Mouse (Mus musculus) thymus, postnatal 0 days (tissue): ENCODE measurements around the gene Kcnh3. TPM values are rescaled to one million over a fixed set of nuclear protein-coding genes. Genes with fewer than 3 reads are reported as not detected.
"Not testable (repeated sequence)": the region's sequence is repeated elsewhere in the genome, so short reads cannot be mapped to it uniquely, and the experiment has no call there.

Experiments used
- DNase-seq: peaks from one replicate; pipeline ENCODE4 v3.0.0-alpha.2; 2015; ENCODE audit warnings: low spot score
- polyA plus RNA-seq: library from polyadenylated mRNA; unstranded; fragments of >200 nt; fragmentation: Nextera tagmentation; extraction: Ambion mirVana; gene quantifications from 2 replicates; pipeline ENCODE4 v1.2.1, GENCODE M21; 2015

The Kcnh3 gene
- polyA plus RNA-seq, 1 experiment from 2014 or later = 20.8 TPM

DNA sequence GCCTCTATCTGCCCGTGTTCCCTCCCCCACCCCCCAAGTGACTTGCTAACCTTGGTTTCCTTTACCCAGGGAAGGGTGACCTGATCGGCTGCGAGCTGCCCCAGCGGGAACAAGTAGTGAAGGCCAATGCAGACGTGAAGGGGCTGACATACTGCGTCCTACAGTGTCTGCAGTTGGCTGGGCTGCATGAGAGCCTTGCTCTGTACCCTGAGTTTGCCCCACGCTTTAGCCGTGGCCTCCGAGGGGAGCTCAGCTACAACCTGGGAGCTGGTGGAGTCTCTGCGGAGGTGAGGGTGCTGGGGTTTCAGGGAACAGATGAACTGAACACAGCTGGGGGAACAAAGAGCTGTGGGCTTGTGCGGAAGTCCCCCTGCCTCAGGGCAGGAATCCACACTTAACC is 13.3 kb downstream of the Kcnh3 start:
- peak; percentile 80 for DNase-seq

DNA sequence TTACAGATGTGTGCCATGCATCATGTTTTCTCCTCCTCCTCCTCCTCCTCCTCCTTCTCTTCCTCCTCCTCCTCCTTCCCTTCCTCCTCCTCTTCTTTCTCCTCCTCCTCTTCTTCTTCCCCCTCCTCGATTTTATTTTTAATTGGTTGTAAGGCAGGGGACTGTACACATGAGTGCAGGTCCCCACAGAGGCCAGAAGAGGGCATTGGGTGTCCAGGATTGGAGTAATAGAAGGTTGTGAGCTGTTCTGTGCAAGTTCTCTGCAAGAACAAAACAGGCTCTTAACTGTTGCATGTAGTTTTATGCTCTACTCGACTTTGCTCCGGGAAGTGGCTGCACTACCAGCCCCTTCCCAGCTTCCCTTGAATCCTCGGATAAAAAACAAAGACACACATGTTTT is 15.5 kb downstream of the Kcnh3 start:
- DNase-seq = no peak

GRCm38 (mm10) chr15:99241249-99241648 is 16.6 kb downstream of the Kcnh3 start:
- no peak for DNase-seq

DNA sequence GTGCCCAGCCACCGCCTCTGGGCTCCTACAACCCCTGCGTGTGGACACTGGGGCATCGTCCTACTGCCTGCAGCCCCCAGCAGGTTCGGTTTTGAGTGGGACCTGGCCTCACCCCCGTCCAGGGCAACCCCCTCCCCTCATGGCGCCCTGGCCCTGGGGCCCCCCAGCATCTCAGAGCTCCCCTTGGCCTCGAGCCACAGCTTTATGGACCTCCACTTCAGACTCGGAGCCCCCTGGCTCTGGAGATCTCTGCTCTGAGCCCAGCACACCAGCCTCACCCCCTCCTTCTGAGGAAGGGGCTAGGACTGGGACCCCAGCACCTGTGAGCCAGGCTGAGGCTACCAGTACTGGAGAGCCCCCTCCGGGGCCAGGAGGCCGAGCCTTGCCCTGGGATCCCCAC is 17.4 kb downstream of the Kcnh3 start:
- no peak for DNase-seq

DNA sequence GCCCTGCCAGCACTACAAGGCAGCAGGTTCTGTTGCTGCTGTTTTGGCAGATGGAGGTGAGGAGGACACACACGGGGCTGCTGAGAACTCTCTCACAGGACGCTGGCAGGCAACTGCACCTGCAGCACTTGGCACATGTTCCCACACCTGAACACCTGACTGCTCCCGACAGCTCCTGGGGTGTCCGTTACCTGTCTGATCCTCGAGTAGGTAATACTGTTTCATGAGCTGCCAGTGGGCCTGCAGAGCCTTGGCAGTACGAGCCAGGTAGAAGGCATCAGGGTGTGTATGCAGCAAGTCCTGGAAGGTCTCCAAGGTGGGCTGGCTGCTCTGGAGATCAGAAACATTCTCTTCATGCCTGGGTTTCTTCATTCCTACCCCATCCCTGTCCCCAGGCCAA is 22.1 kb downstream of the Kcnh3 start:
- not testable (repeated sequence) for DNase-seq

DNA sequence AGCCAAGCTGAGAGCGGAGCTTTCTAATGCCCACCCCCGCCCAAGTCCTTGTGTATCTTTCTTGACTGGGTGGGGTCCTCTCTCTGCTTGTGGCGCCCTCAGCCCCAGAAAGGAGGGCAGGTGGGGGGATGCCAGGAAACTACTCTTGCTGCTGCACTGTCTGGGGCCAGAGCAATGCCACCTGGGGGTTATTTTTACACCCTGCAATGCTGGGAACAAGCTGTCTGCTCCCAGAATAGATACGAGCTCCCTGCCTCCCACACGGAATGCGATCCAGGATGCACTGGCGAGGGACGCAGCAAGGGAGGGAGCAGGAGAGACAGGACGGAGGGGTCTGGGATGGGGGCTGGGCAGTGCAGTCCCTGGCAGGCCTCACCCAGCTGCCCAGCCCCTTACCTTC is 24.3 kb downstream of the Kcnh3 start:
- DNase-seq = no peak

DNA sequence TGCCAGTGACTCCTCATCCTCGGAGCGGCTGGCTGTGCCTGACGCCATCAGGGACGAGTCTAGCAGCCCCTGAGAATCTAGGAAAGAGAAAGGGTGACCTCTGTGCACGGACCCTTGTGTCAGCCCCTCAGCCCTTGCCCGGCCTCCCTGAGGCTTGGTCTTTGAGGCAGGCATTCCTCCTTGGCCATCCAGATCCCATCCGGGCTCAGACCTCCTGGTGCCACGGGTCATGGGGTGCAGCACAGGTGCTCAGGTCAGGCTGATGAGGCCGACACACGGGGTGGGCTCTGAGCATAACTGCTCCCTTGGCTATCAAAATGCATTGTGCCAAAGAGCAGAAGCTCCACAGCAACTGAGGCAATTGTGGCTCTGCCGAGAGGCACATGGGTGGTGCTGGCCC is 25.3 kb downstream of the Kcnh3 start:
- no peak for DNase-seq

DNA sequence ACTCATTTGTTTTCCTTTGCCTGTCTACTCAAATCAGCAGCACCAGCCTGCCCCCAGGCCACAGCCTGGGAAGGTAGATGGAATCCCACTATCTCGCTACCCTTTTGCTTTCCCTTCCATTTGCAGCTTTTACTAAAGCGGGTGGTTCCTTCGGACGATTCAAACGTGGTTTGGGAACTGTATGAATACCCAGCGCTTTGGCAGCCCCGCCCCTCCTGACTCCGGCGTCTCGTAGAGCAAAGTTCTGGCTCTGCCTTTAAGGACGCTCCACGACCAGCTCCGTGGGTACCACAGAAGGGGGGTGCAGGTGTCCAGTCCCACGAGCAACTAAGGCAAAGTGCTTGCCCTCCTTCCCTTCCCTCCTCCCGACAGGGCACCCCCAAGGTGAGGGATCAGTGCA is 26.4 kb downstream of the Kcnh3 start:
- DNase-seq = not testable (repeated sequence)

DNA sequence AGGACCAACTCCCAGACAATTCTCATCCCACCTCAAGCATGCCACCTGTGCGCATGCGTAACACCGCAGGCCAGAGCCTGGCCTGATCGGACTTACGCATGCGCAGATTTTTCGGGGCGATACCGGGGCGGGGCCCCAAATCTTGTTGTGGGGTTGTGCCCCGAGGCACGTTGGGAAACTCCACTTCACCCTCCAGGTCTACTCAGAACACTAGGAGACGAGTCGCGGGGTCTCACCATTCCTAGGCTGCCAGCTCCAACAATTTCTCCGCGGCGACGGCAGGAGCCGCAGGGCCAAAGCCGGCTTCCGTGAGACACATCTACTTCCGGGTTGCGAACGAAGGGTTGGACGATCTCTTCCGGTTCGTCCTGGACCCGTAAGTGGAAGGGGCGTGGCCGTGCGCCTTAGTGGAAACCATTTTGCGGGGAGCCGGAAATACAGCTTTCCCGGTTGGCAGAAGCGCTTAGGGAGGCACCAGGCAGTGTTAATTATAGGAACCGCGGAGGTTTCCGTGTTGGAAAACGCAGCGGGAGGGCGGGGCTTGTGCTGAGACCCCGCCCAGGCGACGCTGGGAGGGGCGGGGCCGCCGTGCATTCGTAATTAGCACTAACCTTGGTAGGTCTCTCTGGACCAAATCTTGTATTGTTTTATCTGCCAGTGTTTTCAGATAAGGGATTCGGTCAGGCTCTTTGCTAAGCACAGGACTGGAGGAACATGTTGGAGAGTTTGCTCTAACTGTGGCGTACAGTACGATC is 27.1 kb downstream of the Kcnh3 start, which contains the start of gene Mcrs1:
TSS of gene Mcrs1 (minus strand) at position 336 of the 755 bp plus-strand sequence.
- peak; percentile 99 for DNase-seq

DNA sequence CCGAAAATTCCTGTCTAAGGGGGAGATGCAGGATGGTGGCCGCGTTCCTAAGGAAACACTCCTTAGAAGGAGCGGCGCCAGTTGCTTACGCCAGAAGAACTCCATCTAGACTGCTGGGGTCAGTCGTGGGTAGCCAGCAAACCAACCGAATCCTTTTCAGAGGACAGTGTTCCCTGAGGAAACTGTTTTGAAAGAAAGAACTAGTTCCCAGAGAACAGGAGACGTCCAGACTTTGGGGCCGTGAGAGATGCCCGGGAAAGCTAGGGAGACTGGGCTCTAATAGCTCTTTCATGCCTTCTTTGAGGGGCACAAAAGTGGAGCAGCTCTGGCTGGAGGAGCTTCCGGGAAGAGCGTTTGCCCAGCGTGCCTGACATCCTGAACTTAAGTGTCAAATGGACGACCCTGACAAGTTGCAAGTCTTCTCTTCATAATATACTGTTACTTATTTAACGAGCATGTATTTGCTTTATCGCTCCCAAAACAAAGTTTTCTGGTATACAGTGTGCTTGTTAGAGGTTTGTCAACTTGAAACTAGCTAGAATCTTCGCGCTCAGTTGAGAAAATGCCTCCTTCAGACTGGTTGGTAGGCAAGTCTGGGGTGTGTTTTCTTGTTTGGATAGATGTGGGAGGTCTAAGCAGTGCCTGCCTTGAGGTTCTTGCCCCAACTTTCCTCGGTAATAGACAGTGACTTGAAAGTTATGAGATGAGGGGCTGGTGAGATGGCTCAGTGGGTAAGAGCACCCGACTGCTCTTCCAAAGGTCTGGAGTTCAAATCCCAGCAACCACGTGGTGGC is 27.9 kb downstream of the Kcnh3 start:
- peak; percentile 25 for DNase-seq

GRCm38 (mm10) chr15:99253175-99253479 is 28.5 kb downstream of the Kcnh3 start:
- DNase-seq = not testable (repeated sequence)

DNA sequence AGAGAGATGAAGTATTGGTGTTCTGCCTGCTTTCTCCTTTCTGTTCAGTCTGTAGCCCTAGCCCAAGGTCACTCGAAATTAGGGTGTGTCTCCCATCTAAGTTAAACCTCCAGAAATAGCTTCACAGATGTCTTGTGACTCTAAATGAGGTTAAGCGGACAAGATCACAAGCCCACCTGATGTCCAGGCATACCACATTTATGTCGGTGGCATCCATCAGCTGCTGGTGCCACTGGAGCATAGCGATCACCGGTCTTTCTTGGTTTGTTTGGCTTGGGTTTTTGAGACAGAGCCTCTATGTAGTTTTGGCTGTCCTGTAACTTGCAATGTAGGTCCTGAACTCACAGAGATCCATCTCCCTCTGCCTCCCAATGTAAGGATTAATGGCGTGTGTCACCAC is 29.1 kb downstream of the Kcnh3 start:
- DNase-seq = no peak

GRCm38 (mm10) chr15:99254477-99255005 is 29.9 kb downstream of the Kcnh3 start:
- DNase-seq = no peak

DNA sequence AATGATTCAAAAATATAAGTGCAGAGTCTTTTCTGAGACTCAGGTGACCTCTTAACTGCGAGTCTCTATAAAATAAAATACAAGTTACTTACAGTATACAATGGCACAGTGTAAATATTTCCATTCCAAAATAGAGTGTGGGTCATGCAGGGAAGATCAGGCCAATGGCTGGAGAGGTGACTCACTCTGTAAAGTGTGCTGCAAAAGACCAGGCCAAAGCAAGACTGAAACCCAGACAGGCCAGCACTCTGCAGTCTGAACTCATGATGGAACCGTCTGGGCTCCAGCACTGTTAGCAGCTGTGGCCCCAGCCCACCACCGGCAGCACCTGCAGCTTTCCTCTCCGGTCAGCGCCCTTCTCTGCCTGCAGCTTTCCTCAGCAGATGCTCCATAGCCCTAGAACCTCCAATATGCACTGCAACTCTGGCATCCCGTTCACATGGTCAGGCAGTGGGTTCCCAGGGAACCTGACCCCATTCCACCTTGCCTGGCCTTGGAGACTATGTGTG is 30.6 kb downstream of the Kcnh3 start:
- DNase-seq = no peak

DNA sequence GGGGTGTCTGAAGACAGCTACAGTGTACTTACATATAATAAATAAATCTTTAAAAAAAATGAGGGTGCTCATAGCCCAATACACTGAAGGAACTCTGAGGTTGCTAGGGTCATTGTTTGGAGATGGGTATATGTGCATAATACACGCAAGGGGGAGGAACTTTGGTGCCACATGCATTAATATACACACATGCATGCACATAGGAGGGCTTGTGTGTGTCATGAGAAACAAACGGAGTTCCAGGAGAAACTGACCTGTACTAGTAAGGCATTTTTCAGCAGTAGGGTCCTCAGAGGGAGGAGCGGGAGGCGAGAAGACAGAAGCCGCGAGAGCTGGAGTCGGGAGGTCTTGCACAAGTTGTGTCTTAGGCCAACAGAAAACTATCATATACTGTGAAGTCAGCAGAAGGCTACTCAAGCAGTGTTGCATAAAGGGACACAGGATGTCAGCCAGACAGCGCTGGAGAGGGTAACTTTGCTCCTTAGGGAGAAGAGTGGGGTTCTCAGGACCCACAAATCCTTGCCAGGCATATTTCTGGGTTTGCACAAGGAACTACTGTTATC is 34.6 kb downstream of the Kcnh3 start:
- no peak for DNase-seq

DNA sequence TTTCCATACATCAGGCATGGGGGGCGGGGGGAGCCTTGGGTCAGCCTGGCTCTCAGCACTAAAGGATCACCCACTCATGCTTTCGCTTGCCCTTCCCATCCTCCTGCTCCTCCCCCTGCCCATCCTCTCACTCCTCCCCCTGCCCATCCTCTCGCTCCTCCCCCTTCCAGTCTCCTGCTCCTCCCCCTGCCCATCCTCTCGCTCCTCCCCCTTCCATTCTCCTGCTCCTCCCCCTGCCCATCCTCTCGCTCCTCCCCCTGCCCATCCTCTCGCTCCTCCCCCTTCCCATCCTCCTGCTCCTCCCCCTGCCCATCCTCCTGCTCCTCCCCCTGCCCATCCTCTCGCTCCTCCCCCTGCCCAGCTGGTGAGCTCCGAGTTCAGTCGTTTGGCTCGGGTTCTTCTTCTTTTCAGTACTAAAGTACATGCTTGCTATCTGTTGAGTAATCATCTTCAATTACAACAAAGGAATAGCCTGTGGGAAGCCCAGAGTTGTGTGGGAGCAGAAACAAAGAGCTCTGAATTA is 35.1 kb downstream of the Kcnh3 start:
- DNase-seq = peak; percentile 73

- DNase-seq = no peak
Measured at GRCm38 (mm10) chr15:99262702-99263101, 38.0 kb downstream of the Kcnh3 start.

DNA sequence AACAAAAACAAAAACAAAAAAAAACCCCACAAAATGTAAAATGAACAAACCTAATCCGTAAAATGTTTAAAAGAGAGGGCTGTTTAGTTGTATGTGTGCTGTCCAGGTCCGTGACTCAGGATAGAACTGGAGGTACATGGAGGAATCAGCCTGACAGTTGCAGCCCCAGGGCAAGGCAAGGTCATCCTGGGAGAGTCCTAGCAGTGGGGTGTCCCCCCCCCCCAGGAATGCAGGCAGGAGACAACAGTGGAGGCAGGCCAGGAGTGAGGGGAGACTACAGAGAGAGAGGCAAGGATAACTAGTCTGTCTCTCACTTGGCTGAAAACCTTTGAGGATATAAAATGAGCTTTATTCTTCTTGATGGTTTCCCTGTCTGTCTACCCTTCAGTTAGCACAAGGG is 39.7 kb downstream of the Kcnh3 start:
- DNase-seq = no peak

DNA sequence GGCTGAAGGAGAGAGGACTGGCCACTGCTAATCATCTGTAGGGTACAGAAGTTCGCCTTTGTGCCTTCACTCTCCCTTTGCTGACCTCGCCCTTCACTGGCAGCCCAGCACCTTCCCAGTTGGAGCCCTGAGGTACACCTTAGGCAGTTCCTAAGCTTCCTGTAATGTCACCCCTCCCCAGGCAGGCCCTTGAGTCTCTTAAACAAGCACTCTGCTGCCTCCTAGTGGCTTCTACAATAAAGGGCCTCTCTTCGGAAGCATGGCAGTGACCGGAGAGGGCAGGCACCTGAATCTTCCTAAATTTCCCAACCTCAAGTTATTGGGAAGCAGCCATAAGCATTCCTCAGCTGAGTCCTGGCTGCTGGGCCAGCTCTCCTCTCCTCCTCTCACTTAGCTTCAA is 41.0 kb downstream of the Kcnh3 start:
- DNase-seq = peak; percentile 86

GRCm38 (mm10) chr15:99276095-99276494 is 51.4 kb downstream of the Kcnh3 start:
- DNase-seq = no peak

DNA sequence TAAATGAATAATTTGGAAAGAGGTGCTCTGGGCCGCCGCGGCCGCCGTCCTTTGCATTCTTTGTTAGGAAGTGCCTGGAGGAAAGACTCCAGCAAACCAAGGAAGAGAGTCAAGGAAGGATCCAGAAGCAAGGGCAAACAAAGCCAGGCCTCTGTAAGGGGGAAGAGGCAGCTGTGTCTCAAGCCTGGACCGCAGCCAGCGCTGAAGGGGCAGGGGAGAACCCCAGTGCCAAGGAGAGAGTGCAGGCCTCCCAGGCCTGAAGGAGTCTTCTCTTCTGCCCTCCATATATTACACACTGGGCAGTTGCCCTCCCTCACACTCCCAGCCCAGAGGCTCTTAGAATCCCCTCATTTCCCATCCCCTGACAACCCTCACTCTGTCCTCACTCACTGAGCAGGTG is 53.6 kb downstream of the Kcnh3 start:
- DNase-seq = no peak

GRCm38 (mm10) chr15:99283456-99283855 is 58.8 kb downstream of the Kcnh3 start:
- DNase-seq = peak; percentile 24
